Mouse (Mus musculus) gastrocnemius, postnatal 36 days (tissue): ENCODE measurements around the gene Map3k11. TPM values are rescaled to one million over a fixed set of nuclear protein-coding genes. Genes with fewer than 3 reads are reported as not detected.

Experiments
- microRNA-seq, 2 experiments: library from miRNA; unstranded; fragments of <30 nt; microRNA quantifications; one replicate each; pipeline ENCODE4 v1.2.0; 2021
- total RNA-seq, 2 experiments: library from RNA; stranded (reverse); gene quantifications; 2 replicates each; pipeline ENCODE4 v1.2.3; 2021

The Map3k11 gene
- total RNA-seq, 2 experiments from 2014 or later = 10.8 to 11.3 TPM

Small RNA genes lying within 50 kb of the gene (microRNA-seq; reads per million reads assigned to microRNA genes)
- 0 to 0.74 reads per million in 2 experiments for gene Mir6987

Other genes starting within 250 kb of the Map3k11 start
- not detected for gene Fosl1, start 241.2 kb upstream of the Map3k11 start, total RNA-seq
- 1 to 10 TPM; 4.7 to 6.0 TPM for gene Ccdc85b, start 230.8 kb upstream of the Map3k11 start, total RNA-seq
- gene Fibp, start 228.1 kb upstream of the Map3k11 start, total RNA-seq = 10 to 100 TPM; 35.2 to 41.5 TPM
- not detected for gene Ctsw, start 220.2 kb upstream of the Map3k11 start, total RNA-seq
- 1 to 10 TPM; 5.3 to 6.3 TPM for gene Efemp2, start 214.8 kb upstream of the Map3k11 start, total RNA-seq
- gene Mus81, start 200.3 kb upstream of the Map3k11 start, total RNA-seq = 10 to 100 TPM; 16.1 to 19.8 TPM
- 10 to 100 TPM; 67.8 to 72.7 TPM for gene Cfl1, start 198.3 kb upstream of the Map3k11 start, total RNA-seq
- gene 1700020D05Rik, start 185.0 kb upstream of the Map3k11 start, total RNA-seq = under 1 TPM; 0.33 to 0.59 TPM
- gene Snx32, start 178.2 kb upstream of the Map3k11 start, total RNA-seq = 1 to 10 TPM; 5.2 to 7.8 TPM
- gene Ovol1, start 128.1 kb upstream of the Map3k11 start, total RNA-seq = not detected
- 1 to 10 TPM; 1.9 to 2.0 TPM for gene Ap5b1, start 120.7 kb upstream of the Map3k11 start, total RNA-seq
- gene Rnaseh2c, start 86.9 kb upstream of the Map3k11 start, total RNA-seq = 10 to 100 TPM; 35.8 to 38.6 TPM
- gene Kat5, start 78.5 kb upstream of the Map3k11 start, total RNA-seq = 10 to 100 TPM; 23.3 to 25.4 TPM
- 10 to 100 TPM; 12.4 to 14.9 TPM for gene Rela, start 51.3 kb upstream of the Map3k11 start, total RNA-seq
- 1 to 10 TPM; 6.9 to 9.5 TPM for gene Sipa1, start 25.0 kb upstream of the Map3k11 start, total RNA-seq
- 10 to 100 TPM; 12.2 to 15.2 TPM for gene Pcnx3, start 166 bp downstream of the Map3k11 start, total RNA-seq
- not detected for gene Kcnk7, start 15.6 kb downstream of the Map3k11 start, total RNA-seq
- gene Ehbp1l1, start 37.6 kb downstream of the Map3k11 start, total RNA-seq = 100 to 1,000 TPM; 235 to 261 TPM
- gene Fam89b, start 40.9 kb downstream of the Map3k11 start, total RNA-seq = 10 to 100 TPM; 19.7 to 22.8 TPM
- 10 to 100 TPM; 43.4 to 44.2 TPM for gene Ltbp3, start 52.2 kb downstream of the Map3k11 start, total RNA-seq
- gene Scyl1, start 82.7 kb downstream of the Map3k11 start, total RNA-seq = 10 to 100 TPM; 70.8 to 71.1 TPM
- 1 to 10 TPM; 4.5 to 5.0 TPM for gene Frmd8, start 186.5 kb downstream of the Map3k11 start, total RNA-seq
- 1 to 10 TPM in 1 of 2 experiments, under 1 TPM in 1; 0.99 to 1.0 TPM for gene Slc25a45, start 189.1 kb downstream of the Map3k11 start, total RNA-seq
- gene Tigd3, start 205.4 kb downstream of the Map3k11 start, total RNA-seq = under 1 TPM in 1 of 2 experiments, not detected in 1; 0.20 TPM
- gene Dpf2, start 224.3 kb downstream of the Map3k11 start, total RNA-seq = 10 to 100 TPM; 75.1 to 81.4 TPM
- gene Cdc42ep2, start 236.1 kb downstream of the Map3k11 start, total RNA-seq = 10 to 100 TPM; 10.1 to 12.4 TPM